In genomic region chr10:27054488-27054887, GRCm38 (mm10) we compare ENCODE assay signal across 30 mouse cellular contexts.
DNase-seq lines count a peak whose midpoint lies in the region; ATAC-seq and TF ChIP-seq lines count a peak whose summit lies in the region.
"Had no signal": no experiment of that assay in that cellular context is flagged by ENCODE, and none has a peak within 500 bp of the region (broad histone marks: within the 10 kb centered on the region; RNA-seq: fewer than 3 reads in every experiment).

No protein-coding gene starts in this region.

- TF ChIP-seq CTCF in midbrain, postnatal 0 days (IDR thresholded peaks at IDR 0.05), result no peak

- 0 out of 2 replicates have a peak, but pooled peaks cover 5% of the 10 kb centered on the region for H3K4me1 ChIP-seq in forebrain, embryonic 14.5 days (ENCODE audit: control insufficient read depth, insufficient read depth, low read length)
- H3K4me1 ChIP-seq in forebrain, embryonic 12.5 days, result peaks cover 5% of the 10 kb centered on the region
- H3K4me1 ChIP-seq in midbrain, postnatal 0 days (ENCODE audit: insufficient read depth, low read length), result no peaks in the 10 kb centered on the region; the same call in 1 of the 2 replicates
- H3K4me1 ChIP-seq in midbrain, embryonic 15.5 days, result no peaks in the 10 kb centered on the region
- H3K4me1 ChIP-seq: embryonic facial prominence, embryonic 12.5 days; liver, embryonic 15.5 days had no signal

- no peaks in the 10 kb centered on the region for H3K27me3 ChIP-seq in forebrain, embryonic 14.5 days (replicated peaks; ENCODE audit: control insufficient read depth, insufficient read depth, low read length)
- H3K27me3 ChIP-seq in forebrain, embryonic 12.5 days, result no peaks in the 10 kb centered on the region
- no peaks in the 10 kb centered on the region for H3K27me3 ChIP-seq in midbrain, postnatal 0 days (ENCODE audit: insufficient read depth, low read length)
- no peaks in the 10 kb centered on the region for H3K27me3 ChIP-seq in midbrain, embryonic 15.5 days (replicated peaks)
- H3K27me3 ChIP-seq: embryonic facial prominence, embryonic 12.5 days; liver, embryonic 15.5 days had no signal

- no peak overlapping the region for H3K9ac ChIP-seq in forebrain, embryonic 14.5 days (ENCODE audit: low read length)
- no peak overlapping the region for H3K9ac ChIP-seq in forebrain, embryonic 12.5 days
- no peak overlapping the region for H3K9ac ChIP-seq in midbrain, postnatal 0 days (replicated peaks; ENCODE audit: low read length, poor library complexity, severe bottlenecking)
- H3K9ac ChIP-seq in midbrain, embryonic 15.5 days, result no peak overlapping the region
- H3K9ac ChIP-seq: embryonic facial prominence, embryonic 12.5 days; liver, embryonic 15.5 days; lung, embryonic 14.5 days had no signal

- H3K4me3 ChIP-seq in forebrain, embryonic 14.5 days (ENCODE audit: low read depth, low read length), result no peak overlapping the region
- no peak overlapping the region for H3K4me3 ChIP-seq in forebrain, embryonic 12.5 days (replicated peaks)
- no peak overlapping the region for H3K4me3 ChIP-seq in midbrain, postnatal 0 days (ENCODE audit: low read depth, low read length)
- H3K4me3 ChIP-seq in midbrain, embryonic 15.5 days, result no peak overlapping the region
- H3K4me3 ChIP-seq: embryonic facial prominence, embryonic 12.5 days; hindbrain, embryonic 10.5 days; liver, embryonic 15.5 days; midbrain, embryonic 10.5 days had no signal

- DNase-seq in forebrain, embryonic 14.5 days (ENCODE audit: low spot score), result peak; percentile 62
- DNase-seq in midbrain, postnatal 0 days (ENCODE audit: low spot score), result peak; percentile 10
- peak; percentile 19 for DNase-seq in fat pad, adult 2 months (ENCODE audit: extremely low read depth, low read depth, low spot score)
- DNase-seq in spleen, postnatal 14 days (ENCODE audit: low spot score in 2 of 2), result no peak
- DNase-seq in layer of hippocampus, adult 11-12 months (ENCODE audit: low spot score), result no peak
- DNase-seq: adrenal gland, adult 8-10 months; B cell, adult 2 months; cerebellum, adult 11 months; embryo, embryonic 11 days; gastrocnemius, postnatal 10 days; heart, postnatal 14 days; kidney, adult 8-10 months; kidney, postnatal 4 days; layer of hippocampus, postnatal 36 days; liver; lung, embryonic 14.5 days; lung, postnatal 14 days; right cerebral cortex, adult 18-20 months; spleen, adult 18-20 months; thymus, adult 18-20 months; thymus, postnatal 25 days had no signal

- H3K27ac ChIP-seq in forebrain, embryonic 14.5 days (ENCODE audit: low read depth, low read length), result no peak overlapping the region
- no peak overlapping the region for H3K27ac ChIP-seq in forebrain, embryonic 12.5 days
- H3K27ac ChIP-seq in midbrain, postnatal 0 days (ENCODE audit: low read depth, low read length), result no peak overlapping the region
- no peak overlapping the region for H3K27ac ChIP-seq in midbrain, embryonic 15.5 days
- H3K27ac ChIP-seq: embryonic facial prominence, embryonic 12.5 days; hindbrain, embryonic 10.5 days; kidney, postnatal 0 days; liver, embryonic 15.5 days; midbrain, embryonic 10.5 days; stomach, postnatal 0 days had no signal

- no peak overlapping the region for H3K4me2 ChIP-seq in forebrain, embryonic 14.5 days (ENCODE audit: low read length)
- no peak overlapping the region for H3K4me2 ChIP-seq in forebrain, embryonic 12.5 days
- H3K4me2 ChIP-seq in midbrain, postnatal 0 days (ENCODE audit: low read depth, low read length, poor library complexity, severe bottlenecking), result no peak overlapping the region
- H3K4me2 ChIP-seq in midbrain, embryonic 15.5 days, result no peak overlapping the region
- H3K4me2 ChIP-seq: embryonic facial prominence, embryonic 12.5 days; liver, embryonic 15.5 days; lung, embryonic 14.5 days had no signal

- ATAC-seq in forebrain, embryonic 14.5 days, result peak; percentile 69
- no peak for ATAC-seq in forebrain, embryonic 12.5 days (ENCODE audit: low FRiP score)
- no peak for ATAC-seq in midbrain, postnatal 0 days (ENCODE audit: low FRiP score)
- no peak for ATAC-seq in midbrain, embryonic 15.5 days (replicated peaks)
- ATAC-seq: intestine, embryonic 16.5 days had no signal

- 19% methylated on average over 4 of the region's 4 CpGs for WGBS in forebrain, embryonic 14.5 days
- WGBS in forebrain, embryonic 12.5 days, result 44% methylated on average over 4 of the region's 4 CpGs
- WGBS in midbrain, postnatal 0 days, result 44% methylated on average over 4 of the region's 4 CpGs
- 50% methylated on average over 4 of the region's 4 CpGs for WGBS in midbrain, embryonic 15.5 days

- H3K36me3 ChIP-seq in forebrain, embryonic 14.5 days (ENCODE audit: control insufficient read depth, insufficient read depth, low read length), result no peaks in the 10 kb centered on the region
- H3K36me3 ChIP-seq in forebrain, embryonic 12.5 days (replicated peaks), result no peaks in the 10 kb centered on the region
- H3K36me3 ChIP-seq in midbrain, postnatal 0 days (ENCODE audit: insufficient read depth, low read length), result no peaks in the 10 kb centered on the region
- H3K36me3 ChIP-seq in midbrain, embryonic 15.5 days (replicated peaks), result no peaks in the 10 kb centered on the region
- H3K36me3 ChIP-seq: embryonic facial prominence, embryonic 12.5 days; hindbrain, embryonic 10.5 days; liver, embryonic 15.5 days; midbrain, embryonic 10.5 days had no signal

- no peaks in the 10 kb centered on the region for H3K9me3 ChIP-seq in forebrain, embryonic 14.5 days (replicated peaks; ENCODE audit: control insufficient read depth, low read length)
- H3K9me3 ChIP-seq in forebrain, embryonic 12.5 days, result no peaks in the 10 kb centered on the region
- H3K9me3 ChIP-seq in midbrain, postnatal 0 days (ENCODE audit: low read length), result no peaks in the 10 kb centered on the region
- no peaks in the 10 kb centered on the region for H3K9me3 ChIP-seq in midbrain, embryonic 15.5 days
- H3K9me3 ChIP-seq: embryonic facial prominence, embryonic 12.5 days; hindbrain, embryonic 10.5 days; liver, embryonic 15.5 days; midbrain, embryonic 10.5 days had no signal

Comparison
In these comparisons a context has a peak if more than half of its experiments do, and no peak if none do; other contexts are left out.
1. DNase-seq: peak in forebrain, embryonic 14.5 days (single experiment), midbrain, postnatal 0 days (single experiment) and fat pad, adult 2 months (single experiment); none in spleen, postnatal 14 days (0 of 2) and layer of hippocampus, adult 11-12 months (single experiment).